Mouse (Mus musculus): ENCODE results near the gene Atp8b5.

The Atp8b5 gene

GRCm38 (mm10) chr4:43384083-43384460 is 117.1 kb downstream of the Atp8b5 start:
- no peak for DNase-seq

GRCm38 (mm10) chr4:43384541-43384940 is 117.6 kb downstream of the Atp8b5 start:
- DNase-seq = no peak

DNA sequence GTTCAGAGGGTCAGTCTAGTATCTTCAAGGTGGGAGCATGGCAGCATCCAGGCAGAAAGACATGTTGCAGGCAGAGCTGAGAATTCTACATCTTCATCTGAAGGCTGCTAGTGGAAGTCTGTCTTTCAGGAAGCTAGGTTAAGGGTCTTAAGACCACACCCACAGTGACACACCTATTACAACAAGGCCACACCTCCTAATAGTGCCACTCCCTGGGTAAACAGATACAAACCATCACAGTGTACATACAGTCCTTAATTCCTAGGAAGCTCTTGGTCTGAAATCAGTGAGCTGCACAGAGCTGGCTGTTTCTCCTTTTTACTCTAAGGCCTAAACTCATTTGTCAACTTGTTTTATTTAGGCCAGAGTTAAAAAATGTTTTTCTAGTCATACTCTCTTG is 120.0 kb downstream of the Atp8b5 start:
- DNase-seq = no peak

DNA sequence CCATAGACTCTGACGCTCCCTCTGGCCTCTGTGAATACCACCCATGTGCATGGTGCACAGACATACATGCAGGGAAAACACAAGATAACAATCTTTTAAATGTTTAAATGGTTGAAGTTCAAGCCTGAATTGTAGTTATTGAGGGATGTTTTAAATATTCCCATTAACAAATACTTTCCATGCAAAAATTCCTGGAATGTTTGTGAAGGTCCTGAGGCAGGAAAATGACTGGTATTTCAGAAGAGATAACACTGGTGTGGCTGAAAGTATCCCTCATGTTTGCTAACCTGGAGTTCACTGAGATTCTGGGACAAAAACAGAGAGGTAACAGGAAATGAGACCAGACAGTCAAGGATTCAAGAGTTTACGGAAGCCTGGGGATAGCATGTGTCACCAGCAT is 122.4 kb downstream of the Atp8b5 start:
- no peak for DNase-seq

GRCm38 (mm10) chr4:43389845-43390440 is 123.0 kb downstream of the Atp8b5 start:
- DNase-seq = peak; percentile 49

DNA sequence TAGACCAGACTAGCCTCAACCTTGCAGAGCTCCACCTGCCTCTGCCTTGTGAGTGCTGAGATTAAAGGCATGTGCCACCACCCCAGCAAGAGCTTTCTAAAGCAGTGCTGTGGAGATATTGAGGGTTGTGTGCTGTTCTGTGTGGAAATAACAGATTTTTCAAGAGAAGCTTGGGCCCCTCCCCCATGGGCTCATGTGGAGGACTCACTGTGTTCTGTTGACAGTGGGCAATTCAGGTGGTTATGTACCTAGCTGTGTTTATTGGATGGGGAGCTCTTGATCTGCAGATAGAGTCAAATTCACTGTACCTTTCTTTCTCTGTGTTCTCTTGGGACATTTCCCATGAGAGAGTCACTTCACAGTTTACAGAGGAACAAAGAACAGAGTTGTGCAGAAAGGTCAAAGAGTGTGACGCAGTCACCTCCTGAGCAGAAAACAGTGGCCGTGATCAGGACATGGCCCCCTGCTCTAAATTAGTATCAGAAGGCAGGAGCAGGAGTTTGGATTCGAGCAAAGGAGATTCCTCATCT is 124.6 kb downstream of the Atp8b5 start:
- no peak for DNase-seq

DNA sequence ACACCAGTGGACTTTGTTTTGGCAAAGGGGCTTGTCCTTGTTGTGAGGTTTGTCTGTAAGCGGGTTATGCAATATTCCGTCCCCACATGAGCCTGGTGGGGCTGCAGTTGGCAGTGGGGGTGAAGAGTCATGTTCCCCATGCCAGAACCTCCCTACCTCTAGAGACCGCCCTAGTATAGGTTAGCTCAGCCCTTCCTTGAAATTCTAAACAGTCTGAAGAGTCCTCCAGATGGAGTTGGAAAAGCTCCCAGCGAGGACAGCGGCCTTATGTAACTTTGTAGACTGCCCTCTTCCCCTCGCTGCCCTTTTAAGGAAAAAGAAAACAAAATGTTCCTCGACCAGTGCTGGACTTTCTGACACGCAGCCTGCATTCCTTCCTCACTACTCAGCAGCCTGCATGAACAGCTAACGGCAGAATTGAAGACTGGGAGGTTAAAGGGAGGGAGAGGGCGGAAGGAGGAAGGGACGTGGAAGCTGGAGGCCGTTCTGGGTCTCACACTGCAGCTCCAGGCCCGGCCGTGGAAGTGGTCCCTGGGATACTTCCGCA is 127.5 kb downstream of the Atp8b5 start:
- peak; percentile 95 for DNase-seq

DNA sequence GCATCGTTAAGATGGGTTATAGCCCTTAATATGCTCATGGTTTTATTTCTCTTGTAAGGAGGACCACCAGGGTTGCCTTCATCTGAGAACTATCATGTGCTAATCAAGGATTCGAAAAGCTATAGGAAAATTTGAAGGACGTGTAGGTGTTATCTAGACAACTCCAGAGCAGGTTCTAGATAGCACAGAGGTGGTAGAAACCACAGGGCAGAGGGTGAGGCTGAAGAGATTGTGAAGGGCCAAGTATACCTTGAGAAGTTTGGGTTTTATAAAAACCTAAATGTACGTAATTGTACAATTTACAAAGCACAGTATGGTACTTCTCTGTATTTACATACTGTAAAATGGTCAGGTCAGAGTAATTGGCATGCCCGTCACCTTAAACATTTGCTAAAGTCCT is 128.2 kb downstream of the Atp8b5 start:
- no peak for DNase-seq

GRCm38 (mm10) chr4:43395836-43396235 is 128.9 kb downstream of the Atp8b5 start:
- DNase-seq = no peak

- no peak for DNase-seq
These were observed 129.4 kb downstream of the Atp8b5 start for GRCm38 (mm10) chr4:43396381-43396780.

DNA sequence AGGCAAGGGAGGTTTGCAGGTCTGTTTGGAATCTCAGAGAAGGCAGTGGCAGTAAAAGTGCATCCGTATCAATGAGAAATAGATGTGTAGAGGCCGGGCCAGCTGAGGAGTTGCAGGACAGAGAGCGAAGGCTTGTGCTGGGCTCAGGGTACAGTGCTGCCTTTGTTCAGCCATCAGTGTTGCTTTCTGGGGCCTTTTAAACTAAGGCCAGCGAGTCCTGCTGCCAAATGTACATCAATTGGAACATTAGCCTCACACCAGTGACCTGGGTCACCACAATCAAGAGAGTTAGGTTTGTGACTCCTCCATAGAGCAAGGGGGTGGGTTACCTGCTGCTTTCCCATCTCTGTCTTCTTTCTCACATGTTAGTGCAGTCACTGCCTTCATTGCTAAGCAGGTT is 131.1 kb downstream of the Atp8b5 start:
- no peak for DNase-seq

GRCm38 (mm10) chr4:43398829-43399331 is 131.9 kb downstream of the Atp8b5 start:
- DNase-seq = no peak

- no peak for DNase-seq
These were observed 132.6 kb downstream of the Atp8b5 start for GRCm38 (mm10) chr4:43399391-43400131.

DNA sequence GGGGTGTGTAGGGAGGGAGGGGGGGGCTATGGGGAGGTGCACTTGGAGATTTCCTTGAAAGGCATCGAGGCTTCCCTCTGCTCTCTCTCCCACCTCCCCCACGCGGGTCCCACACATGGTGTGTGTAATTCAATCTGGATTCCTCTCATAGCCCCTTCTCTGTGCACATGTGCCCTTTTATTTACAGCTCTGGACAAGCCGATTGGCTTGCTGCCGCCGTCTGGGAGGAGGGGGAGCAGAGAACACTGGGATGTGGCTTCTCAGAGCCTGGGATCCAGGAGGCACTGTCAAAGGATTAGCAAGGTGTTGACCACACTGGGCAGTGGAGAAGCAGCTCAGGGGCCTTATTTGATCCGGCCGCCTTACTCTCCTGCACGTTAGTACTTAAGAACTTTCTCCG is 134.0 kb downstream of the Atp8b5 start:
- DNase-seq = no peak

DNA sequence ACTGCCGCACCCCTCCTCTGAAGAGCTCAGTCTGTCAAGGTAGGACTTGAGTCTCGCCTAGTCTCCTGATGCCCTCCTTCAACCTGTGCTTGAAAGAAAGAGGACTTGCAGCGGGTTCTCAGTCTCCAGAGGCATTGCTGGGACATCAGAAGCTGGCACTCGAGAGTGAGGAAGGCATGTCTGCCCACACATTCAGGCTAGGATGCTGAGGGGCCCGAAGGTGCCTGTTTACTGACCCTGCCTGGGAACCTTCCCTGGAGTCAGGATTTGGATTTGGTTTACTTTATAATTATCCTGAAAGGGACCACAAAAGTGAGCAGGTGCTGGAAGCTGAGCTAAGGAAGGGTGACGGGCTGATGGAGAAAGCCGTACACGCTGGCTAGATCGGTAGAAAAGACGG is 134.5 kb downstream of the Atp8b5 start:
- DNase-seq = no peak

DNA sequence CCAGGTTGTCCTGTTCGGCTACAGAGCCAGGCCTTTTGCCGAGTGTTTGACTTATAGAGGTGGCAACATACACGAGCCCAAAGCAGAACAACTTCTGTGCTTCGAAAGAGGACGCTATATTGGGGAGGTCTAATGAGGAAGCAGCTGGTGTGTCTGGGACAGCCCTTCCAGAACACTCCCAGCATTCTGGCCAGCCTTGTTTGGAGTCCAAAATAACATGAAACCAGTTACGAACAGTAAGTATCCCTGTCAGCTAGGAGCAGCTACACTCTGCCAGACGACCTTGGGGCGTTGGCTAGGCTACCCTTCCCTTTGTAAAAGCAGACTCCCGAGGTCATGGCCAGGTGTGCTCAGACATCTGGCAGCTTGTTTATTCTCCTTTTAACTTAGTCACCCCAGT is 135.3 kb downstream of the Atp8b5 start:
- DNase-seq = no peak

DNA sequence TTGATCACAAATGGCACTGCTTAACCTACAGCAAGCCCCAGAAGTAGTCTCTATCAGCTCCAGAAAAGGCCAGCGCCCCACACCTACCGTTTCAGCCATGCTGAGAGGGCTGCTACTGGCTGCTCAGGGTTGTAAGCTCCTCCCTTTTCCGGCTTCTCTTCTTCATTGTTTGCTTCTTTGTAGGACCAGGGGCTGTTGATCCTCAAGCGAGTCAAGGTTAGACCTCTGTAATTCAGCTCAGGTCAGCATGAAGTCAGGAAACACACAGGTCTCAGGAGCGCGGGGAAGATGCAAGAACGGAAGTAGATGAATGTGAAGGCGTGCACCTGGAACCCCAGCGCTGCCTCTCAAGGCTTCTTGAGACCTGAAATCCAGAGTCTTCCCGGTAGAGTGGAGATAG is 137.7 kb downstream of the Atp8b5 start:
- DNase-seq = no peak

DNA sequence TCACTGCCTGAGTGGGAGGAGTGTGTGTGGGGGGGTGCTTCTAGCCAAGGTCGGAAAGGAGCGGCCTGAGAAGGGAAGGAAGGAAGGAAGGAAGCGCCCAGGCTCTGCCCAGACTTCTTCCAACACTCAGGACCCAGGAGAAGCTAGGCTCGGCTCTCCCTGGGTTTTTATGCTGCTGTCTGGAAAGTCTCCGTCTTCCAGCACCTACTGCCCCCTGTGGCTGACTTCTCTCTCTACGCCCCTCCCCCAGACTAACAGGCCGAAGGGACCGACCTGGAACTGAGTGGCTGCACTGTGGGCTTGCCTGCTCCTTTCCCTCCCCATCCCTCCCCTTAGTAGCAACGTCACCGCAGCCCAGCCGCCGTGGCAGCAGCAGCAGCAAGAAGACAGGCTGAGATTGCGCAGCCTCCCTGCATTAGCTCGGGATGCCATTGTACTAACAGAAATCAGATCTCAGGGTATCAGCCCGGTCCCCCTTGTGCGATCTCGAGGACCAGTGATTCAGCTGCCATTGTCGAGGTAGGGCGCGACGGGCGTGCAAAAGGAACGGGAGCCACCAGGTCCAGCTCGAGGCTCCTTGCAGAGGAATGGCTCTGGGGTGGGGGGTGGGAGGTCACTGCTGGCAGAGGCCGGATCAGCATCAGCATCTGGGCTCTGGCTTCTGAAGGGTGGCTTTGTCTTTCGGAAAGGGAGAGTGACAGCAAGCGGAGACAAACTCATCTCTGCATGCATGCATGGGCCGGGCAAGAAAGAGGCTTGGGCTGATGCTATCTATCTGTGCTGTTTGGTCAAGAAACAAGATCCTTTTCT is 139.4 kb downstream of the Atp8b5 start:
- DNase-seq = peak; percentile 82

DNA sequence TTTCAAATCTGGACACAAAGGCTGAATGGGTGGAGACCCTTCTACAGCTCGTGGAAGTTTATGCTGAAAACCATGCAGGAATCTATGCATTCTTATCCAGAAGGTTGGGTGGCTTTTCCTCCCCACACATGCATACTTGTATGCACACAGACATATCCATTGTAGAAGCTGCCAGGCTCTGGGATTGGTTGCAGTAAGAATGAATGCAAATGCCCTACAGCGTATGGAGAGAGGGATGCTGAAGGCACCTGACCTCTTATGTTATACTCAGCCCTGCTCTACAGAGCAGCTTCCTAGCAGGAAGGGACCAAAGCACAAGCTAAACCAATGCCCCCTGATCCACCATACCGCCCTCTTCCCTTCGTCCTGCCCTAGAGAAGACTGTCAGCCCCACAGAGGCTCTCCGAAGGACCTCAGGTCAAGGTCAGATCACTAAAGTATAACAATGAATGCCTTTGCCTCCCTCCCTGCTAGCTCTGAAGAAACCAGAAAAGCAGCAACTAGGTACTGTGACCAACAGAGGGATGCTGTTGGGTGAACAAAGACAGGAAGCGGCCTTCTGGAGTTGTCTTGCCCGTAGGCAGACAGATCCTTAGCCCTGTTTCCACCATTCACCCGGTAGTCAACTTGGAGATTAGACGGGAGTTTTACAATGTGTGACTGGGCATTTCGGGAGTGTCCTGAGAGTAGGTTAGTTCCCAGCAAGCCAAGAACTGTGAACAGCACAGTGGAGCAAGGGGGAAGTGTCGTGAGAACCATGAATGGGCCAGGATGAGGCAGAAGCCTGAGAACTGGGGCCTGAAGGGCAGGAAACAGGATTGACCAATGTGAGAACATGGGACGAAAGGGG is 140.3 kb downstream of the Atp8b5 start:
- DNase-seq = no peak

DNA sequence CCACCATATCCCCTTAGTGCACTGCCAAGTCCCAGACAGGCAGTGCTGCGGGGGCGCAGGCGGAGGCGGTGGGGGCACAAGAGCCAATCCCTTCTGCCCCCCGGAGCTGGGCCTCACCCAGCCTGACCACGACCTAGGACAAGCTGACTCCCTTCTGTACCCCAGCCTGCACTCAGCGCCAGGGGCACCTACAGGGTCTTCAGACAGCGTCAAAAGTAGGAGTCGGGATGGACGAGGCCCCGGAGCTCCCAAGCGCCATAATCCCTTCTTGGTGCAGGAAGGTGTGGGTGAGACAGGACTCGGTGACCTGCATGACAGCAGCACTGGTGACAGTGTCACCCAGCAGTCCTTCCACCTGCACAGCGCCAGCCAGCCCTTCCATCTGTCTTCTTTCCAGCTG is 147.8 kb downstream of the Atp8b5 start:
- no peak for DNase-seq

GRCm38 (mm10) chr4:43415221-43416070 is 148.5 kb downstream of the Atp8b5 start:
- no peak for DNase-seq
